Mouse (Mus musculus): ENCODE measurements around the gene Ift88.
A peak's percentile ranks its signal among the peaks of the same experiment; 100 is the strongest.

Ift88 gene

GRCm38 (mm10) chr14:57533841-57534240 lies 110.0 kb downstream of the Ift88 start:
- no peak for DNase-seq

GRCm38 (mm10) chr14:57534346-57534745 lies 110.5 kb downstream of the Ift88 start:
- DNase-seq: no peak

GRCm38 (mm10) chr14:57534961-57535360 lies 111.1 kb downstream of the Ift88 start:
- DNase-seq: peak; percentile 63

- DNase-seq: peak; percentile 63
Observed at GRCm38 (mm10) chr14:57535646-57536045, 111.8 kb downstream of the Ift88 start.

GRCm38 (mm10) chr14:57536820-57537219 lies 113.0 kb downstream of the Ift88 start:
- no peak for DNase-seq

- no peak for DNase-seq
Observed at GRCm38 (mm10) chr14:57537261-57538015, 113.6 kb downstream of the Ift88 start.

- no peak for DNase-seq
Observed at GRCm38 (mm10) chr14:57540683-57541082, 116.8 kb downstream of the Ift88 start.

GRCm38 (mm10) chr14:57542231-57542630 lies 118.4 kb downstream of the Ift88 start:
- no peak for DNase-seq

- DNase-seq: no peak
Observed at GRCm38 (mm10) chr14:57543420-57544039, 119.7 kb downstream of the Ift88 start.

- DNase-seq: no peak
Observed at GRCm38 (mm10) chr14:57545526-57545925, 121.7 kb downstream of the Ift88 start.

GRCm38 (mm10) chr14:57546131-57546530 lies 122.3 kb downstream of the Ift88 start:
- DNase-seq: no peak

- no peak for DNase-seq
Observed at GRCm38 (mm10) chr14:57546557-57547021, 122.7 kb downstream of the Ift88 start.

- DNase-seq: no peak
Observed at GRCm38 (mm10) chr14:57547062-57547461, 123.2 kb downstream of the Ift88 start.

- DNase-seq: no peak
Observed at GRCm38 (mm10) chr14:57552945-57553344, 129.1 kb downstream of the Ift88 start.

GRCm38 (mm10) chr14:57554434-57554833 lies 130.6 kb downstream of the Ift88 start:
- DNase-seq: no peak

GRCm38 (mm10) chr14:57555471-57556070 lies 131.7 kb downstream of the Ift88 start:
- DNase-seq: no peak

GRCm38 (mm10) chr14:57556922-57557321 lies 133.1 kb downstream of the Ift88 start:
- DNase-seq: no peak

GRCm38 (mm10) chr14:57565626-57566025 lies 141.8 kb downstream of the Ift88 start:
- peak; percentile 56 for DNase-seq

Data from cerebellum, adult 9-10 months (tissue).